Mouse (Mus musculus) embryonic facial prominence, embryonic 10.5 days (tissue): ENCODE data around the gene Tinf2. TPM values are rescaled to one million over a fixed set of nuclear protein-coding genes. Genes with fewer than 3 reads are reported as not detected.

ENCODE experiments used
- polyA plus RNA-seq: library from polyadenylated mRNA; unstranded; fragments of >200 nt; fragmentation: Nextera tagmentation; extraction: Ambion mirVana; gene quantifications from 2 replicates; pipeline ENCODE4 v1.2.1, GENCODE M21; 2016

The Tinf2 gene
- polyA plus RNA-seq, 1 experiment from 2014 or later: 65.8 TPM

Other genes with a start within 250 kb of the Tinf2 start
- gene Dhrs4, start 203.1 kb downstream of the Tinf2 start, polyA plus RNA-seq: 77.3 and 88.4 TPM in 2 replicates
- gene Carmil3, start 191.2 kb downstream of the Tinf2 start, polyA plus RNA-seq: 3.4 and 3.5 TPM in 2 replicates
- gene Cpne6, start 171.4 kb downstream of the Tinf2 start, polyA plus RNA-seq: 0.59 and 0.64 TPM in 2 replicates
- gene Nrl, start 156.8 kb downstream of the Tinf2 start, polyA plus RNA-seq: 0.05 TPM in 1 of 2 replicates, not detected in the other
- 20.7 and 23.6 TPM in 2 replicates for gene Pck2, start 141.6 kb downstream of the Tinf2 start, polyA plus RNA-seq
- gene Dcaf11, start 121.8 kb downstream of the Tinf2 start, polyA plus RNA-seq: 65.9 and 74.1 TPM in 2 replicates
- gene A730061H03Rik, start 121.4 kb downstream of the Tinf2 start, polyA plus RNA-seq: not detected in 2 replicates
- 0.62 and 1.1 TPM in 2 replicates for gene Fitm1, start 106.2 kb downstream of the Tinf2 start, polyA plus RNA-seq
- gene Psme1, start 103.7 kb downstream of the Tinf2 start, polyA plus RNA-seq: 105 and 108 TPM in 2 replicates
- 6.0 and 6.6 TPM in 2 replicates for gene Emc9, start 96.5 kb downstream of the Tinf2 start, polyA plus RNA-seq
- 173 and 186 TPM in 2 replicates for gene Psme2, start 90.7 kb downstream of the Tinf2 start, polyA plus RNA-seq
- 18.6 and 21.4 TPM in 2 replicates for gene Rnf31, start 90.1 kb downstream of the Tinf2 start, polyA plus RNA-seq
- 7.2 and 8.0 TPM in 2 replicates for gene Irf9, start 78.2 kb downstream of the Tinf2 start, polyA plus RNA-seq
- gene Rec8, start 63.8 kb downstream of the Tinf2 start, polyA plus RNA-seq: 6.5 and 7.1 TPM in 2 replicates
- 118 and 126 TPM in 2 replicates for gene Ipo4, start 45.9 kb downstream of the Tinf2 start, polyA plus RNA-seq
- 0.89 and 1.4 TPM in 2 replicates for gene Gm49378, start 43.9 kb downstream of the Tinf2 start, polyA plus RNA-seq
- gene Tm9sf1, start 38.0 kb downstream of the Tinf2 start, polyA plus RNA-seq: 78.3 and 79.3 TPM in 2 replicates
- gene Tssk4, start 31.6 kb downstream of the Tinf2 start, polyA plus RNA-seq: 0.74 and 0.82 TPM in 2 replicates
- 62.1 and 66.3 TPM in 2 replicates for gene Mdp1, start 21.3 kb downstream of the Tinf2 start, polyA plus RNA-seq
- 60.7 and 64.7 TPM in 2 replicates for gene Gmpr2, start 9.9 kb downstream of the Tinf2 start, polyA plus RNA-seq
- gene Nedd8, start 9.7 kb downstream of the Tinf2 start, polyA plus RNA-seq: 628 and 638 TPM in 2 replicates
- 0.70 and 0.90 TPM in 2 replicates for gene Tgm1, start 32.1 kb upstream of the Tinf2 start, polyA plus RNA-seq
- 29.7 and 35.3 TPM in 2 replicates for gene Rabggta, start 40.4 kb upstream of the Tinf2 start, polyA plus RNA-seq
- 57.4 and 69.6 TPM in 2 replicates for gene Dhrs1, start 63.9 kb upstream of the Tinf2 start, polyA plus RNA-seq
- gene Nop9, start 63.9 kb upstream of the Tinf2 start, polyA plus RNA-seq: 59.1 and 64.5 TPM in 2 replicates
- gene Cideb, start 76.6 kb upstream of the Tinf2 start, polyA plus RNA-seq: 0.16 TPM in 1 of 2 replicates, not detected in the other
- 0.13 and 0.39 TPM in 2 replicates for gene Ltb4r2, start 79.6 kb upstream of the Tinf2 start, polyA plus RNA-seq
- gene Ltb4r1, start 84.1 kb upstream of the Tinf2 start, polyA plus RNA-seq: 0.10 and 0.35 TPM in 2 replicates
- 10.7 and 11.4 TPM in 2 replicates for gene Adcy4, start 102.3 kb upstream of the Tinf2 start, polyA plus RNA-seq
- gene Ripk3, start 107.0 kb upstream of the Tinf2 start, polyA plus RNA-seq: 21.4 and 24.1 TPM in 2 replicates
- 94.5 and 113 TPM in 2 replicates for gene Nfatc4, start 141.3 kb upstream of the Tinf2 start, polyA plus RNA-seq
- gene Nynrin, start 172.2 kb upstream of the Tinf2 start, polyA plus RNA-seq: 36.0 and 38.1 TPM in 2 replicates
- gene Cbln3, start 202.6 kb upstream of the Tinf2 start, polyA plus RNA-seq: 0.09 and 0.15 TPM in 2 replicates
- 31.0 and 33.0 TPM in 2 replicates for gene Khnyn, start 203.1 kb upstream of the Tinf2 start, polyA plus RNA-seq
- 45.5 and 57.5 TPM in 2 replicates for gene Sdr39u1, start 218.5 kb upstream of the Tinf2 start, polyA plus RNA-seq